ENCODE assay signal across 23 mouse cellular contexts in the genomic region with DNA sequence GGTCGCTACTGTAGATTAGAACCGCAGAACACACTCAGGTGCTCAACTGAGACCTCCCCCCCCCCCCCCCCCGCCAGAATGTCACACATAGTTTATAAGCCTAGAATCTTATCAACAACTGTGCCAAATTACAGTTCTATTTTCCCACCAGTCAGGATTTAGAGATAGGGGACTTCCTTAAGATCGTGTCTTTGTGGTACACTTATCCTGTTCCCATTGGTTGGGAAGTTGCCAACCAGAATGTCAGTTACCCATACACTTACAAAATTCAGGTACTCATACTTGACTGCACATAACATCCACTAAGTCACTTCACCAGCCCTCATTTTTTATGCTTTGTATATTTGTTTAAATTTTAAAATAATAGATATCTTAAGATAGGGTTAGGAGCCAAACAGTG.
"Had no signal": no experiment of that assay in that cellular context is flagged by ENCODE, and none has a peak within 500 bp of the region (broad histone marks: within the 10 kb centered on the region; RNA-seq: fewer than 3 reads in every experiment).

No protein-coding gene starts in this region.

- H3K27me3 ChIP-seq: embryonic facial prominence, embryonic 12.5 days; embryonic facial prominence, embryonic 13.5 days; embryonic facial prominence, embryonic 15.5 days; forebrain, embryonic 12.5 days; forebrain, embryonic 13.5 days; forebrain, embryonic 15.5 days had no signal

- H3K9ac ChIP-seq: embryonic facial prominence, embryonic 12.5 days; embryonic facial prominence, embryonic 13.5 days; embryonic facial prominence, embryonic 15.5 days; forebrain, embryonic 12.5 days; forebrain, embryonic 13.5 days; forebrain, embryonic 15.5 days; forebrain, postnatal 0 days had no signal

- H3K4me1 ChIP-seq: embryonic facial prominence, embryonic 10.5 days; embryonic facial prominence, embryonic 12.5 days; embryonic facial prominence, embryonic 13.5 days; embryonic facial prominence, embryonic 15.5 days; forebrain, embryonic 10.5 days; forebrain, embryonic 12.5 days; forebrain, embryonic 13.5 days; forebrain, embryonic 15.5 days; heart, embryonic 10.5 days had no signal

- H3K27ac ChIP-seq: embryonic facial prominence, embryonic 10.5 days; embryonic facial prominence, embryonic 12.5 days; embryonic facial prominence, embryonic 13.5 days; embryonic facial prominence, embryonic 15.5 days; forebrain, embryonic 10.5 days; forebrain, embryonic 12.5 days; forebrain, embryonic 13.5 days; forebrain, embryonic 15.5 days; gastrocnemius, adult 2 months; heart, embryonic 10.5 days had no signal

- H3K4me3 ChIP-seq: embryonic facial prominence, embryonic 10.5 days; embryonic facial prominence, embryonic 12.5 days; embryonic facial prominence, embryonic 13.5 days; embryonic facial prominence, embryonic 15.5 days; erythroblast, embryonic 14.5 days; forebrain, embryonic 10.5 days; forebrain, embryonic 12.5 days; forebrain, embryonic 13.5 days; forebrain, embryonic 15.5 days; gastrocnemius, adult 2 months; heart, embryonic 10.5 days had no signal

- H3K9me3 ChIP-seq: embryonic facial prominence, embryonic 12.5 days; embryonic facial prominence, embryonic 13.5 days; embryonic facial prominence, embryonic 15.5 days; forebrain, embryonic 10.5 days; forebrain, embryonic 12.5 days; forebrain, embryonic 13.5 days; forebrain, embryonic 15.5 days; heart, embryonic 10.5 days had no signal

- DNase-seq: cerebellum, adult 9-11 months; cerebellum, postnatal 10 days; cerebellum, postnatal 14 days; cerebellum, postnatal 25 days; cerebellum, postnatal 36 days; embryo, embryonic 11 days; forebrain, postnatal 0 days; gastrocnemius, adult 2 months; gastrocnemius, postnatal 10 days; gastrocnemius, postnatal 14 days; gastrocnemius, postnatal 25 days; gastrocnemius, postnatal 36 days; heart, adult 18-20 months had no signal
